Mouse (Mus musculus) olfactory bulb, adult 2 months (tissue): ENCODE data around the gene Nudt8.

Experiments
- CTCF ChIP-seq: fragments of 200-500 bp; IDR thresholded peaks from 2 replicates; pipeline ENCODE4 v1.5.1; 2012; ENCODE audit warnings: low read depth, mild to moderate bottlenecking, low read length, moderate library complexity; ENCODE audit not compliant: insufficient read depth
- POLR2A ChIP-seq: fragments of 200-500 bp; IDR thresholded peaks from 2 replicates; pipeline ENCODE4 v1.6.1; 2012; ENCODE audit warnings: mild to moderate bottlenecking, low read depth, low read length, moderate library complexity; ENCODE audit not compliant: insufficient read depth

DNA sequence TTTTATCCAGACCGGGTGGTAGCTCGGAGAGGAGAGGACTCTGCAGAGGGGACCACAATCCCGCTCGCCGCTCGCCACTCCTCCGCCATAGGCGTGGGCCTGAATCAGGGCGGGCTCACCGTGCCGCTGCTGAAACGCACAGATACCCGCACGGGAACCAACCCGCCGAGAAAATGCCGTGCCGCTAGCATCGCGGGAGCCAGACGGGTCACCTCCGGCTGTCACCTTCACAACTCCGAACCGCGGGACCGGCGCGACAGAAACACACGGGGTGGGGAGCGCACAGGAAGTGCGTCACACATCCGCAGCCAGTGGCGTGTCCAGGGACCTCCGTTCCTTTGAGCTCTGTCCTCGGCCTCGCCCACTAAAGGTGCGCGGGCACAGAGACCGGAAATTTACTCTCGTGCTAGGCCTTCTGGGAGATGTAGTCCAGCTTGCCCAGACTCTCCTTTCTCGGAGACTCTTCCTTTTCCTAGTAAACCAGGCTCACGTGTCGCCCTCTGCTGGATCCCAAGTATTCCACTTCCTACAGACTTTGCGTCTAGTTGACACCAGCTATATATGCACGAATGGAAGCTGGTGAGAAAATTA, 12.1 kb downstream of the Nudt8 start, which contains the start of gene Ndufv1:
- peak; percentile 86 for TF ChIP-seq POLR2A
- no peak for TF ChIP-seq CTCF
